Mouse (Mus musculus): ENCODE data around the gene Efna5. TPM values are rescaled to one million over a fixed set of nuclear protein-coding genes. Genes with fewer than 3 reads are reported as not detected.

Efna5 gene
- polyA plus RNA-seq, 1 experiment: 1.9 TPM

GRCm38 (mm10) chr17:62655819-62656355 is 225.2 kb downstream of the Efna5 start:
- Histone ChIP-seq H3K27me3 (ENCODE audit: control insufficient read depth, insufficient read depth, low read length) (no peaks in the 10 kb centered on the region), H3K36me3 (ENCODE audit: control insufficient read depth, insufficient read depth, low read length) (no peaks in the 10 kb centered on the region), H3K4me3 (ENCODE audit: control insufficient read depth, insufficient read depth, low read length) (no peak overlapping the region), H3K27ac (ENCODE audit: control insufficient read depth, insufficient read depth, low read length) (no peak overlapping the region), H3K4me1 (replicated peaks; ENCODE audit: control insufficient read depth, insufficient read depth, low read length) (no peaks in the 10 kb centered on the region)
- 87% methylated on average over 16 of the region's 16 CpGs for WGBS
- TF ChIP-seq CTCF (IDR thresholded peaks at IDR 0.05; ENCODE audit: borderline replicate concordance, control insufficient read depth, extremely low read depth, insufficient read depth, low read length, poor library complexity): no peak
- no peak for TF ChIP-seq POLR2A (IDR thresholded peaks at IDR 0.05; ENCODE audit: control insufficient read depth, extremely low read depth, insufficient read depth, low read length, poor library complexity)
- no peak for DNase-seq

- DNase-seq: no peak
- no peaks in the 10 kb centered on the region for H3K4me1 ChIP-seq (replicated peaks; ENCODE audit: control insufficient read depth, insufficient read depth, low read length)
- H3K27me3 ChIP-seq (ENCODE audit: control insufficient read depth, insufficient read depth, low read length): no peaks in the 10 kb centered on the region
- 84% methylated on average over 6 of the region's 6 CpGs for WGBS
- H3K4me3 ChIP-seq (ENCODE audit: control insufficient read depth, insufficient read depth, low read length): no peak overlapping the region
- H3K36me3 ChIP-seq (ENCODE audit: control insufficient read depth, insufficient read depth, low read length): no peaks in the 10 kb centered on the region
- no peak overlapping the region for H3K27ac ChIP-seq (ENCODE audit: control insufficient read depth, insufficient read depth, low read length)
- TF ChIP-seq CTCF (IDR thresholded peaks at IDR 0.05; ENCODE audit: borderline replicate concordance, control insufficient read depth, extremely low read depth, insufficient read depth, low read length, poor library complexity) (no peak), POLR2A (IDR thresholded peaks at IDR 0.05; ENCODE audit: control insufficient read depth, extremely low read depth, insufficient read depth, low read length, poor library complexity) (no peak)
Observed at GRCm38 (mm10) chr17:62652451-62652850, 228.7 kb downstream of the Efna5 start.

- Histone ChIP-seq H3K4me1 (replicated peaks; ENCODE audit: control insufficient read depth, insufficient read depth, low read length) (no peaks in the 10 kb centered on the region), H3K4me3 (ENCODE audit: control insufficient read depth, insufficient read depth, low read length) (no peak overlapping the region), H3K36me3 (ENCODE audit: control insufficient read depth, insufficient read depth, low read length) (no peaks in the 10 kb centered on the region), H3K27me3 (ENCODE audit: control insufficient read depth, insufficient read depth, low read length) (no peaks in the 10 kb centered on the region), H3K27ac (ENCODE audit: control insufficient read depth, insufficient read depth, low read length) (no peak overlapping the region)
- DNase-seq: no peak
- 91% methylated on average over 8 of the region's 8 CpGs for WGBS
- TF ChIP-seq CTCF (IDR thresholded peaks at IDR 0.05; ENCODE audit: borderline replicate concordance, control insufficient read depth, extremely low read depth, insufficient read depth, low read length, poor library complexity) (no peak), POLR2A (IDR thresholded peaks at IDR 0.05; ENCODE audit: control insufficient read depth, extremely low read depth, insufficient read depth, low read length, poor library complexity) (no peak)
Observed at GRCm38 (mm10) chr17:62651696-62652095, 229.4 kb downstream of the Efna5 start.

GRCm38 (mm10) chr17:62649293-62649950 is 231.7 kb downstream of the Efna5 start:
- TF ChIP-seq POLR2A (IDR thresholded peaks at IDR 0.05; ENCODE audit: control insufficient read depth, extremely low read depth, insufficient read depth, low read length, poor library complexity) (no peak), CTCF (IDR thresholded peaks at IDR 0.05; ENCODE audit: borderline replicate concordance, control insufficient read depth, extremely low read depth, insufficient read depth, low read length, poor library complexity) (no peak)
- H3K36me3 ChIP-seq (ENCODE audit: control insufficient read depth, insufficient read depth, low read length): no peaks in the 10 kb centered on the region

GRCm38 (mm10) chr17:62646836-62647235 is 234.3 kb downstream of the Efna5 start:
- no peaks in the 10 kb centered on the region for H3K36me3 ChIP-seq (ENCODE audit: control insufficient read depth, insufficient read depth, low read length)
- no peak overlapping the region for H3K4me3 ChIP-seq (ENCODE audit: control insufficient read depth, insufficient read depth, low read length)
- H3K27me3 ChIP-seq (ENCODE audit: control insufficient read depth, insufficient read depth, low read length): no peaks in the 10 kb centered on the region
- H3K27ac ChIP-seq (ENCODE audit: control insufficient read depth, insufficient read depth, low read length): no peak overlapping the region
- H3K4me1 ChIP-seq (replicated peaks; ENCODE audit: control insufficient read depth, insufficient read depth, low read length): no peaks in the 10 kb centered on the region
- no peak for TF ChIP-seq POLR2A (IDR thresholded peaks at IDR 0.05; ENCODE audit: control insufficient read depth, extremely low read depth, insufficient read depth, low read length, poor library complexity)
- TF ChIP-seq CTCF (IDR thresholded peaks at IDR 0.05; ENCODE audit: borderline replicate concordance, control insufficient read depth, extremely low read depth, insufficient read depth, low read length, poor library complexity): no peak
- DNase-seq: no peak
- 94% methylated on average over 8 of the region's 8 CpGs for WGBS

More at GRCm38 (mm10) chr17:62649293-62649950, 231.7 kb downstream of the Efna5 start:
- 91% methylated on average over 10 of the region's 10 CpGs for WGBS
- no peak overlapping the region for H3K27ac ChIP-seq (ENCODE audit: control insufficient read depth, insufficient read depth, low read length)
- no peak for DNase-seq
- H3K4me1 ChIP-seq (replicated peaks; ENCODE audit: control insufficient read depth, insufficient read depth, low read length): no peaks in the 10 kb centered on the region
- no peak overlapping the region for H3K4me3 ChIP-seq (ENCODE audit: control insufficient read depth, insufficient read depth, low read length)
- no peaks in the 10 kb centered on the region for H3K27me3 ChIP-seq (ENCODE audit: control insufficient read depth, insufficient read depth, low read length)

- no peak for DNase-seq
- no peak overlapping the region for H3K27ac ChIP-seq (ENCODE audit: control insufficient read depth, insufficient read depth, low read length)
- TF ChIP-seq CTCF (IDR thresholded peaks at IDR 0.05; ENCODE audit: borderline replicate concordance, control insufficient read depth, extremely low read depth, insufficient read depth, low read length, poor library complexity) (no peak), POLR2A (IDR thresholded peaks at IDR 0.05; ENCODE audit: control insufficient read depth, extremely low read depth, insufficient read depth, low read length, poor library complexity) (no peak)
Observed at GRCm38 (mm10) chr17:62642447-62643145, 238.5 kb downstream of the Efna5 start.

More at GRCm38 (mm10) chr17:62642447-62643145, 238.5 kb downstream of the Efna5 start:
- Histone ChIP-seq H3K4me3 (ENCODE audit: control insufficient read depth, insufficient read depth, low read length) (no peak overlapping the region), H3K27me3 (ENCODE audit: control insufficient read depth, insufficient read depth, low read length) (no peaks in the 10 kb centered on the region), H3K36me3 (ENCODE audit: control insufficient read depth, insufficient read depth, low read length) (no peaks in the 10 kb centered on the region), H3K4me1 (replicated peaks; ENCODE audit: control insufficient read depth, insufficient read depth, low read length) (no peaks in the 10 kb centered on the region)
- WGBS: 87% methylated on average over 12 of the region's 12 CpGs
